Mouse (Mus musculus) myocyte (in vitro differentiated cells): ENCODE results near the gene Trim41. TPM values are rescaled to one million over a fixed set of nuclear protein-coding genes. Genes with fewer than 3 reads are reported as not detected.

Experiments used
- H3K27me3 ChIP-seq: one replicate; pipeline ENCODE4 v1.6.1; 2011; ENCODE audit not compliant: control insufficient read depth, insufficient read depth, insufficient read length
- H3K36me3 ChIP-seq: one replicate; pipeline ENCODE4 v1.6.1; 2011; ENCODE audit not compliant: control insufficient read depth, insufficient read depth
- H3K4me2 ChIP-seq: one replicate; pipeline ENCODE4 v1.6.1; 2011; ENCODE audit warnings: low read depth, control low read depth
- H3K4me3 ChIP-seq: one replicate; pipeline ENCODE4 v1.5.1; 2011; ENCODE audit warnings: mild to moderate bottlenecking, control low read depth, moderate library complexity
- H3K79me2 ChIP-seq: one replicate; pipeline ENCODE4 v1.6.1; 2011; ENCODE audit not compliant: control insufficient read depth, insufficient read depth
- H3ac ChIP-seq: one replicate; pipeline ENCODE4 v1.6.1; 2011; ENCODE audit not compliant: control insufficient read depth, insufficient read length
- CEBPB ChIP-seq: IDR thresholded peaks from 2 replicates; pipeline ENCODE4 v1.6.1; 2011; ENCODE audit warnings: mild to moderate bottlenecking, moderate library complexity; ENCODE audit not compliant: poor library complexity, insufficient read depth, severe bottlenecking
- E2F4 ChIP-seq: IDR thresholded peaks from one replicate; pipeline ENCODE4 v1.6.1; 2011; ENCODE audit warnings: mild to moderate bottlenecking, control low read depth, moderate library complexity; ENCODE audit not compliant: insufficient read depth
- MAX ChIP-seq: IDR thresholded peaks from one replicate; pipeline ENCODE4 v1.6.1; 2011; ENCODE audit warnings: low read depth, mild to moderate bottlenecking, control low read depth
- MYOD1 ChIP-seq, 3 experiments: IDR thresholded peaks; one replicate each; pipeline ENCODE4 v1.6.1; 2011; ENCODE audit warnings: control low read depth in 2 of 3, low read depth in 2 of 3, mild to moderate bottlenecking in 2 of 3, moderate library complexity in 1 of 3; ENCODE audit not compliant: insufficient read length in 2 of 3, control insufficient read depth in 1 of 3
- MYOG ChIP-seq, 3 experiments: IDR thresholded peaks; one replicate each; pipeline ENCODE4 v1.6.1; 2011; ENCODE audit warnings: control low read depth in 2 of 3, low read depth in 2 of 3, mild to moderate bottlenecking in 2 of 3; ENCODE audit not compliant: insufficient read length in 2 of 3, control insufficient read depth in 1 of 3, insufficient read depth in 1 of 3
- POLR2A ChIP-seq: IDR thresholded peaks from one replicate; pipeline ENCODE4 v1.6.1; 2011; ENCODE audit warnings: low read depth, mild to moderate bottlenecking, control low read depth, moderate library complexity; ENCODE audit not compliant: insufficient read length
- POLR2AphosphoS2 ChIP-seq: IDR thresholded peaks from one replicate; pipeline ENCODE4 v1.6.1; 2011; ENCODE audit warnings: low read depth, control low read depth; ENCODE audit not compliant: insufficient read length
- REST ChIP-seq: IDR thresholded peaks from one replicate; pipeline ENCODE4 v1.6.1; 2011; ENCODE audit warnings: mild to moderate bottlenecking, control low read depth, moderate library complexity; ENCODE audit not compliant: insufficient read depth, insufficient read length
- SRF ChIP-seq: IDR thresholded peaks from one replicate; pipeline ENCODE4 v1.6.1; 2011; ENCODE audit warnings: low read depth; ENCODE audit not compliant: control insufficient read depth, insufficient read length
- TCF12 ChIP-seq: IDR thresholded peaks from one replicate; pipeline ENCODE4 v1.6.1; 2011; ENCODE audit warnings: mild to moderate bottlenecking, control low read depth; ENCODE audit not compliant: poor library complexity, insufficient read depth, severe bottlenecking
- TCF3 ChIP-seq: IDR thresholded peaks from one replicate; pipeline ENCODE4 v1.6.1; 2011; ENCODE audit warnings: low read depth, control low read depth; ENCODE audit not compliant: insufficient read length
- USF1 ChIP-seq: IDR thresholded peaks from one replicate; pipeline ENCODE4 v1.6.1; 2011; ENCODE audit warnings: low read depth, mild to moderate bottlenecking, control low read depth, moderate library complexity
- polyA plus RNA-seq: library from polyadenylated mRNA; unstranded; fragments of >200 nt; fragmentation: generic; extraction: Trizol; gene quantifications from one replicate; pipeline ENCODE4 v1.2.1, GENCODE M21; 2012; ENCODE audit warnings: missing spikeins

The Trim41 gene
- polyA plus RNA-seq, 1 experiment: 31.3 TPM

- Histone ChIP-seq H3K4me2 (peak overlapping the region; percentile 91), H3K4me3 (peak overlapping the region; percentile 79), H3K27me3 (no peaks in the 10 kb centered on the region), H3K36me3 (no peaks in the 10 kb centered on the region), H3K79me2 (peaks cover 36% of the 10 kb centered on the region), H3ac (peak overlapping the region; percentile 74)
- TF ChIP-seq REST: no peak
- TF ChIP-seq TCF12: no peak
- no peak for TF ChIP-seq USF1
- TF ChIP-seq TCF3: no peak
- no peak for TF ChIP-seq POLR2AphosphoS2
- no peak for TF ChIP-seq SRF
- TF ChIP-seq CEBPB: no peak
- no peak for TF ChIP-seq POLR2A
- no peak for TF ChIP-seq MAX
These were observed 641 bp upstream of the Trim41 start for GRCm38 (mm10) chr11:48817794-48818193.

GRCm38 (mm10) chr11:48816281-48816781 is 822 bp downstream of the Trim41 start:
- peak overlapping the region; percentile 72 for H3K4me2 ChIP-seq
- H3K36me3 ChIP-seq: peaks cover 8% of the 10 kb centered on the region
- peaks cover 36% of the 10 kb centered on the region for H3K79me2 ChIP-seq
- peak overlapping the region; percentile 74 for H3ac ChIP-seq
- no peak for TF ChIP-seq MYOG (IDR thresholded peaks at IDR 0.05; ENCODE audit: control insufficient read depth in 1 of 3, insufficient read depth in 1 of 3, insufficient read length in 2 of 3, low read depth in 2 of 3)
- no peak for TF ChIP-seq MYOD1 (IDR thresholded peaks at IDR 0.05; ENCODE audit: control insufficient read depth in 1 of 3, insufficient read length in 2 of 3, low read depth in 2 of 3)
- no peak for TF ChIP-seq POLR2A
- no peak for TF ChIP-seq POLR2AphosphoS2
- no peak for TF ChIP-seq USF1
- TF ChIP-seq MAX: no peak
- no peak for TF ChIP-seq REST
- no peak for TF ChIP-seq CEBPB
- no peak for TF ChIP-seq SRF
- no peak for TF ChIP-seq E2F4
- TF ChIP-seq TCF3: no peak
- no peak for TF ChIP-seq TCF12
- H3K27me3 ChIP-seq: no peaks in the 10 kb centered on the region
- peak overlapping the region; percentile 79 for H3K4me3 ChIP-seq

GRCm38 (mm10) chr11:48815851-48816250 is 1.3 kb downstream of the Trim41 start:
- Histone ChIP-seq H3K27me3 (no peaks in the 10 kb centered on the region), H3ac (peak overlapping the region; percentile 74), H3K4me3 (peak overlapping the region; percentile 79), H3K4me2 (peak overlapping the region; percentile 72), H3K36me3 (peaks cover 8% of the 10 kb centered on the region), H3K79me2 (peaks cover 36% of the 10 kb centered on the region)
- TF ChIP-seq USF1: no peak
- TF ChIP-seq E2F4: no peak
- TF ChIP-seq POLR2A: no peak
- no peak for TF ChIP-seq MYOG (IDR thresholded peaks at IDR 0.05; ENCODE audit: control insufficient read depth in 1 of 3, insufficient read depth in 1 of 3, insufficient read length in 2 of 3, low read depth in 2 of 3)
- TF ChIP-seq POLR2AphosphoS2: no peak
- no peak for TF ChIP-seq CEBPB

DNA sequence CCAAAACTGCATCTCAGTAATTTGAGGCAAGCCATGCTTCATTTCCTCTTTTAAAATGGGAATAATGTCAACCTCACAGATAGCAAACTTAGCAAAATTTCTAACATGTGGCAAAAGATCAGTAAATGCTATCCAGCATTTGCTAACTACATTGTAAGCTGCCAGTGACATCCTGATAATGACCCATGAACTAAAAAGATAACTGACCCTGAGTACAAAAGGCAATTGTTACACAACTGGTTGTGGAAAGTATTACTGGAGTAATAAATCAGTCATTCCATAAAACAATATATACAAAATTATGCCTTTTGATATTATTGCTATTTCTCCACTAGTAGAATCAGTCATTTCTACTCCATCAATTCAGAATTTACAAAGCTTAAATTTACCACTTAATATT is 3.4 kb downstream of the Trim41 start:
- TF ChIP-seq USF1 (no peak), REST (no peak), MYOD1 (IDR thresholded peaks at IDR 0.05; ENCODE audit: control insufficient read depth in 1 of 3, insufficient read length in 2 of 3, low read depth in 2 of 3) (no peak), POLR2A (no peak)
- no peaks in the 10 kb centered on the region for H3K27me3 ChIP-seq
- H3K4me3 ChIP-seq: no peak overlapping the region
- no peak overlapping the region for H3ac ChIP-seq
- peaks cover 36% of the 10 kb centered on the region for H3K79me2 ChIP-seq
- peaks cover 15% of the 10 kb centered on the region for H3K36me3 ChIP-seq
- H3K4me2 ChIP-seq: peak overlapping the region; percentile 72

DNA sequence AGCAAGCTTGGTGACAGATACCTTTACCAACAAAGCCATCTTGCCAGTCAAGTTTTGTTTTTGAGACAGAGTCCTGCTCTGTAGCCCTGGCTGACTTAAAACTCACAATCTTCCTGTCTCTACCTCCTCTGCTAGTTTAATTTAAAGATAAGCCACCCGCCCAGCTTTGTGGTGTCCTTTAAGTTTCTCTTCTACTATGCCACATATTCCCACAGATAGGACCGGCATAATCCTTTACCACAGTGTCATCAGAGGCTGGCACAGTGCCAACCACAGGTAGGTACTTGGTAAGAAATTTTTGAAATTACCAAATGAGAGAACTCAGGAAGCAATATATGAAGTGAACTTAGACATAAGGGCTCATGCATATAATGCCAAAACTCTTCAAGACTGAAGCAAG is 7.0 kb downstream of the Trim41 start:
- no peak for TF ChIP-seq MYOD1 (IDR thresholded peaks at IDR 0.05; ENCODE audit: control insufficient read depth in 1 of 3, insufficient read length in 2 of 3, low read depth in 2 of 3)
- no peak for TF ChIP-seq POLR2A
- TF ChIP-seq MAX: no peak
- TF ChIP-seq POLR2AphosphoS2: no peak
- TF ChIP-seq REST: no peak
- Histone ChIP-seq H3K27me3 (no peaks in the 10 kb centered on the region), H3ac (no peak overlapping the region), H3K4me3 (no peak overlapping the region), H3K79me2 (peaks cover 21% of the 10 kb centered on the region), H3K4me2 (no peak overlapping the region), H3K36me3 (peaks cover 44% of the 10 kb centered on the region)

DNA sequence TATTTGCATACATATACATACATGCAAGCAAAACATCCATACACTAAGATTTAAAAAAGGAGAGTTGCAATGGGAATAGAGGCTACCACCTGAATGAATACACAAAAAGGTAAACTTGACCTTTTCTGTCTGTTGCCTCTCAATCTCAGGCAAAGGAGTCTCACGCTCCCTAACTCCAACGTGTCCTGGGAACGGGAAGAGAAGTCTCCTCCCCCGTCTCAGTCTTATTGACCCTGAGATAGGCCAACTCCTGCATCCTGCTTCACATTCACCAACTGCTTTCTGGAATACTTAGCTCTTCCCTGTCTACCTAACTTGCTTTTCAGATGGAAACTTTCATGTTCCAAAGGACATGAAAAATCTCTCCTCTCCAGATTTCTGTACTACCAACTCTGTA is 7.7 kb downstream of the Trim41 start:
- H3K4me2 ChIP-seq: no peak overlapping the region
- H3ac ChIP-seq: no peak overlapping the region
- TF ChIP-seq SRF (no peak), MYOD1 (IDR thresholded peaks at IDR 0.05; ENCODE audit: control insufficient read depth in 1 of 3, insufficient read length in 2 of 3, low read depth in 2 of 3) (no peak), REST (no peak), E2F4 (no peak), POLR2A (no peak), MAX (no peak), USF1 (no peak), CEBPB (no peak), POLR2AphosphoS2 (no peak), TCF3 (no peak), TCF12 (no peak), MYOG (IDR thresholded peaks at IDR 0.05; ENCODE audit: control insufficient read depth in 1 of 3, insufficient read depth in 1 of 3, insufficient read length in 2 of 3, low read depth in 2 of 3) (no peak)
- no peaks in the 10 kb centered on the region for H3K27me3 ChIP-seq
- H3K4me3 ChIP-seq: no peak overlapping the region
- peaks cover 14% of the 10 kb centered on the region for H3K79me2 ChIP-seq
- peaks cover 51% of the 10 kb centered on the region for H3K36me3 ChIP-seq
